In genomic region chr9:15060847-15061246, GRCm38 (mm10) we compare ENCODE assay signal across 23 mouse cellular contexts. TPM values are rescaled to one million over a fixed set of nuclear protein-coding genes. Genes with fewer than 3 reads are reported as not detected.
DNase-seq lines count a peak whose midpoint lies in the region; ATAC-seq and TF ChIP-seq lines count a peak whose summit lies in the region.
"Had no signal": no experiment of that assay in that cellular context is flagged by ENCODE, and none has a peak within 500 bp of the region (broad histone marks: within the 10 kb centered on the region; RNA-seq: fewer than 3 reads in every experiment).

No protein-coding gene starts in this region.

- H3K27me3 ChIP-seq in lung, embryonic 14.5 days (ENCODE audit: insufficient read depth, low read length), result no peaks in the 10 kb centered on the region
- H3K27me3 ChIP-seq in lung, embryonic 15.5 days, result no peaks in the 10 kb centered on the region
- no peaks in the 10 kb centered on the region for H3K27me3 ChIP-seq in lung, embryonic 16.5 days (ENCODE audit: control insufficient read depth, insufficient read depth, low read depth, low read length)
- no peaks in the 10 kb centered on the region for H3K27me3 ChIP-seq in lung, postnatal 0 days (replicated peaks; ENCODE audit: insufficient read depth, low read length)
- H3K27me3 ChIP-seq: CH12.LX had no signal

- no peaks in the 10 kb centered on the region for H3K9me3 ChIP-seq in lung, embryonic 14.5 days (ENCODE audit: low read depth, low read length)
- H3K9me3 ChIP-seq in lung, embryonic 15.5 days, result no peaks in the 10 kb centered on the region
- H3K9me3 ChIP-seq in lung, embryonic 16.5 days (ENCODE audit: control insufficient read depth, low read length), result no peaks in the 10 kb centered on the region
- no peaks in the 10 kb centered on the region for H3K9me3 ChIP-seq in lung, postnatal 0 days (ENCODE audit: low read length)
- H3K9me3 ChIP-seq: G1E had no signal

- H3K4me1 ChIP-seq in lung, embryonic 14.5 days (ENCODE audit: insufficient read depth), result no peaks in the 10 kb centered on the region
- no peaks in the 10 kb centered on the region for H3K4me1 ChIP-seq in lung, embryonic 15.5 days
- no peaks in the 10 kb centered on the region for H3K4me1 ChIP-seq in lung, embryonic 16.5 days (replicated peaks; ENCODE audit: control insufficient read depth, insufficient read depth, low read length)
- no peaks in the 10 kb centered on the region for H3K4me1 ChIP-seq in lung, postnatal 0 days (ENCODE audit: insufficient read depth, low read depth, low read length)

- no peak overlapping the region for H3K9ac ChIP-seq in lung, embryonic 14.5 days
- no peak overlapping the region for H3K9ac ChIP-seq in lung, embryonic 15.5 days
- H3K9ac ChIP-seq in lung, embryonic 16.5 days (ENCODE audit: low read length), result no peak overlapping the region
- H3K9ac ChIP-seq in lung, postnatal 0 days (replicated peaks; ENCODE audit: low read depth), result no peak overlapping the region

- no peak for TF ChIP-seq EP300 in lung, postnatal 0 days (IDR thresholded peaks at IDR 0.05)

- H3K4me2 ChIP-seq in lung, embryonic 14.5 days, result no peak overlapping the region
- no peak overlapping the region for H3K4me2 ChIP-seq in lung, embryonic 15.5 days
- H3K4me2 ChIP-seq in lung, embryonic 16.5 days (ENCODE audit: low read depth, low read length), result no peak overlapping the region
- no peak overlapping the region for H3K4me2 ChIP-seq in lung, postnatal 0 days (replicated peaks; ENCODE audit: low read depth, low read length)

- TF ChIP-seq CTCF in lung, embryonic 14.5 days (IDR thresholded peaks at IDR 0.05; ENCODE audit: low read depth), result no peak
- no peak for TF ChIP-seq CTCF in lung, postnatal 0 days (IDR thresholded peaks at IDR 0.05)

- ATAC-seq in lung, embryonic 14.5 days (ENCODE audit: insufficient read depth), result peak; percentile 86; the same call in 1 of the 2 replicates
- peak; percentile 85; the same call in 1 of the 2 replicates for ATAC-seq in lung, embryonic 15.5 days (ENCODE audit: borderline replicate concordance, extremely low read depth, low FRiP score, low TSS enrichment)
- peak; percentile 87 for ATAC-seq in lung, embryonic 16.5 days (ENCODE audit: low read depth)
- ATAC-seq in lung, postnatal 0 days, result 0 out of 2 replicates have a peak, but pooled peaks have one; percentile 21
- ATAC-seq: Patski had no signal

- 54% methylated on average over 5 of the region's 5 CpGs for WGBS in lung, embryonic 14.5 days
- WGBS in lung, embryonic 15.5 days, result 63% methylated on average over 5 of the region's 5 CpGs
- WGBS in lung, embryonic 16.5 days, result 60% methylated on average over 5 of the region's 5 CpGs
- WGBS in lung, postnatal 0 days, result 56% methylated on average over 5 of the region's 5 CpGs

- H3K36me3 ChIP-seq in lung, embryonic 14.5 days (ENCODE audit: insufficient read depth), result no peaks in the 10 kb centered on the region
- H3K36me3 ChIP-seq in lung, embryonic 15.5 days, result no peaks in the 10 kb centered on the region
- no peaks in the 10 kb centered on the region for H3K36me3 ChIP-seq in lung, embryonic 16.5 days (ENCODE audit: control insufficient read depth, insufficient read depth, low read length)
- no peaks in the 10 kb centered on the region for H3K36me3 ChIP-seq in lung, postnatal 0 days (ENCODE audit: insufficient read depth, low read length)
- H3K36me3 ChIP-seq: G1E had no signal

- no peak overlapping the region for H3K27ac ChIP-seq in lung, embryonic 14.5 days (ENCODE audit: low read depth)
- no peak overlapping the region for H3K27ac ChIP-seq in lung, embryonic 15.5 days
- H3K27ac ChIP-seq in lung, embryonic 16.5 days (ENCODE audit: low read length), result no peak overlapping the region
- H3K27ac ChIP-seq in lung, postnatal 0 days (ENCODE audit: low read length), result no peak overlapping the region

- no peak overlapping the region for H3K4me3 ChIP-seq in lung, embryonic 14.5 days (ENCODE audit: low read depth, low read length)
- H3K4me3 ChIP-seq in lung, embryonic 15.5 days, result no peak overlapping the region
- no peak overlapping the region for H3K4me3 ChIP-seq in lung, embryonic 16.5 days (ENCODE audit: low read length)
- H3K4me3 ChIP-seq in lung, postnatal 0 days (ENCODE audit: low read depth, low read length), result no peak overlapping the region

- DNase-seq in lung, embryonic 14.5 days, result peak; percentile 75
- no peak for DNase-seq in lung, postnatal 4 days
- no peak for DNase-seq in lung, postnatal 25 days (ENCODE audit: low spot score)
- DNase-seq in lung, adult 18-20 months, result no peak
- DNase-seq in lung, postnatal 0 days (ENCODE audit: low spot score), result peak; percentile 22
- DNase-seq in lung, postnatal 14 days, result no peak
- DNase-seq: adrenal gland, adult 2 months; adrenal gland, adult 8-10 months; adrenal gland, postnatal 10 days; adrenal gland, postnatal 14 days; adrenal gland, postnatal 25 days; adrenal gland, postnatal 36 days; B cell, adult 2 months; cerebellum, adult 11 months; cerebellum, adult 11-12 months had no signal

RNA-seq across cellular contexts. Expression of gene Panx1, which starts 15.6 kb away (rescaled TPM):
- polyA plus RNA-seq in lung, embryonic 14.5 days (2014; fragmentation: Nextera tagmentation; extraction: Ambion mirVana), result 48.8 and 52.6 TPM in 2 replicates
- polyA plus RNA-seq in lung, embryonic 15.5 days (2015; fragmentation: Nextera tagmentation; extraction: Ambion mirVana), result 31.7 and 38.6 TPM in 2 replicates
- polyA plus RNA-seq in lung, embryonic 16.5 days (2015; fragmentation: Nextera tagmentation; extraction: Ambion mirVana), result 23.0 and 27.3 TPM in 2 replicates
- polyA plus RNA-seq in lung, postnatal 0 days (2015; fragmentation: Nextera tagmentation; extraction: Ambion mirVana), result 19.7 and 20.0 TPM in 2 replicates
- polyA plus RNA-seq: G1E had no signal

RNA-seq across cellular contexts. Expression of gene Hephl1, which starts 51.1 kb away (rescaled TPM):
- not detected in 2 replicates for polyA plus RNA-seq in lung, embryonic 14.5 days (2014; fragmentation: Nextera tagmentation; extraction: Ambion mirVana)
- polyA plus RNA-seq in lung, embryonic 15.5 days (2015; fragmentation: Nextera tagmentation; extraction: Ambion mirVana), result not detected in 2 replicates
- polyA plus RNA-seq in lung, embryonic 16.5 days (2015; fragmentation: Nextera tagmentation; extraction: Ambion mirVana), result not detected in 2 replicates
- polyA plus RNA-seq in lung, postnatal 0 days (2015; fragmentation: Nextera tagmentation; extraction: Ambion mirVana), result not detected in 2 replicates
- polyA plus RNA-seq: activated CD4-positive, CD25-positive, alpha-beta regulatory T cell, adult 4 months; brain, embryonic 14.5 days; CD4-positive, CD25-positive, alpha-beta regulatory T cell, adult 4 months; G1E; Patski had no signal

Comparison
In these comparisons a context has a peak if more than half of its experiments do, and no peak if none do; other contexts are left out.
1. DNase-seq: peak in lung, embryonic 14.5 days (single experiment) and lung, postnatal 0 days (single experiment); none in lung, postnatal 4 days (0 of 2), lung, postnatal 25 days (single experiment), lung, adult 18-20 months (0 of 2) and lung, postnatal 14 days (single experiment).
2. ATAC-seq: peak in every context shown above with its lines; median percentile 87 in lung, embryonic 16.5 days; 86 in lung, embryonic 14.5 days; 85 in lung, embryonic 15.5 days; 21 in lung, postnatal 0 days.